Mouse (Mus musculus) gastrocnemius, adult 2 months (tissue): ENCODE data around the gene Ube2e1. TPM values are rescaled to one million over a fixed set of nuclear protein-coding genes. Genes with fewer than 3 reads are reported as not detected.

Experiments used
- DNase-seq: peaks from one replicate; pipeline ENCODE4 v3.0.0; 2022
- H3K27ac ChIP-seq: fragments of 200-600 bp; 2 replicates; pipeline ENCODE4 v1.8.1; 2022; ENCODE audit warnings: mild to moderate bottlenecking
- H3K4me3 ChIP-seq: fragments of 200-600 bp; 2 replicates; pipeline ENCODE4 v1.8.1; 2022; ENCODE audit warnings: mild to moderate bottlenecking, moderate library complexity
- CTCF ChIP-seq: fragments of 200-600 bp; IDR thresholded peaks from 2 replicates; pipeline ENCODE4 v1.8.1; 2022; ENCODE audit warnings: antibody characterized with exemption, mild to moderate bottlenecking, moderate library complexity
- intact Hi-C: fragments of 180-260 bp; cut with DNase I; formaldehyde crosslinking; loops from one replicate; pipeline ENCODE4 v1.15.1; 2025
- total RNA-seq, 2 experiments: library from RNA; stranded (reverse); gene quantifications; 2 replicates each; pipeline ENCODE4 v1.2.3; 2021

Gene Ube2e1
- total RNA-seq, 2 experiments from 2014 or later = 86.5 to 95.5 TPM

DNA sequence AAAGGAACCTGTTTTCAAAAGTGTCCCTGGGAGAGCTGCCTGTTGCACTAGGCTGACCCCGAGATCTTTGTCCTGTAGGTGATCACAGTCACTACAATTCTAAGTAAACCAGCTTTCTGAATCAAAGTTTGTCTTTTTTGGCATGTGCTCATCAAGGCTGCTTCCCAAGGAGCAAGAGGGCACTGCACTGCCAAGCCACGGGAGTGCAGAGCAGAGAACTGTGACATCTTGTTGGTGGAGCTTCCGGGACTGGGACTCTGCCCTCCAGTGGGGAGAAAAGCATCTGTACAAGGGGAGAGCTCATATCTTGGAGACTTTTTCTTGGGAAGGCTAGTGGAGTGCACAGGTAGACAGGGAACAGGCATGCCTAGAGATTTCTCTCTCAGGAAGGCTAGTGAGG lies 21.9 kb upstream of the Ube2e1 start:
- no peak overlapping the region for H3K27ac ChIP-seq
- no peak overlapping the region for H3K4me3 ChIP-seq
- DNase-seq = no peak
- intact Hi-C loops = no loop called here
- TF ChIP-seq CTCF = peak; percentile 19; the same call in 1 of the 2 replicates

DNA sequence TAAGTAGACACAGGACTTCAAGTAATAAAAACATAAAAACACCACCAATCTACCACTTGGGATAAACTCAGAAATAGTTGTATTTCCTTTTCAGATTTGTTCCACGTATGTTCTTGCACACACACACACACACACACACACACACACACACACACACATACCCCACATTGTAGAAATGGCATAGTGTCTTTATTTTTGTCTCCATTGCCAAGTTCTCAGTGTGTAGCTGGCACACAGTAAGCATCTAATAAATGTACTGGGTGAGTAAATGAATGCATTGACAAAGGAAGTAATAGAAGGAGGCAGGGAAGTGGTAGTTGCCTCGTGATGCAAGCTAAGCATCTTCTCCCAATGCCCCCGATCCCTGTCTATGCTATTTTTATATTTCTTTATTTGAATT lies 21.3 kb upstream of the Ube2e1 start:
- intact Hi-C loops = no loop called here
- Histone ChIP-seq H3K27ac (no peak overlapping the region), H3K4me3 (no peak overlapping the region)
- no peak for DNase-seq
- TF ChIP-seq CTCF = no peak

DNA sequence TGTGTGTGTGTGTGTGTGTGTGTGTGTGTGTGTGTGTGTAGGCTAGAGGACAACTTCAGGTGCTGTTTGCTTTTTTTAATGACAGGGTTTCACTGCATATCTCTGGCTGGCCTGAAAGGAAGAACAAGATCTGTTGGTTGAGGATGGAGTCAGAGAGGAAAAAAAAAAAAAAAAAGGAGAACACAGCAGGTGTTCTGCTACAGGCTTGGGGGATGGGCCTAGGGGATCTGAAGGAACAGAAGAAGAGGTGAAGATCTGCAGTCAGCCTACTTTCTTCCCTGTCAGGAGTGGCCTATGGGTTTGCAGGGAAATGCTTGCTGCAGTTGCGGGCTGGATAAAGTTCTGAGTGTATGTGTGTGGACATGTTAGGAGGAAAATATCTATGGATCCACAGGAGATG lies 19.0 kb upstream of the Ube2e1 start:
- H3K27ac ChIP-seq = no peak overlapping the region
- no peak overlapping the region for H3K4me3 ChIP-seq
- intact Hi-C loops = no loop called here
- no peak for TF ChIP-seq CTCF
- no peak for DNase-seq

DNA sequence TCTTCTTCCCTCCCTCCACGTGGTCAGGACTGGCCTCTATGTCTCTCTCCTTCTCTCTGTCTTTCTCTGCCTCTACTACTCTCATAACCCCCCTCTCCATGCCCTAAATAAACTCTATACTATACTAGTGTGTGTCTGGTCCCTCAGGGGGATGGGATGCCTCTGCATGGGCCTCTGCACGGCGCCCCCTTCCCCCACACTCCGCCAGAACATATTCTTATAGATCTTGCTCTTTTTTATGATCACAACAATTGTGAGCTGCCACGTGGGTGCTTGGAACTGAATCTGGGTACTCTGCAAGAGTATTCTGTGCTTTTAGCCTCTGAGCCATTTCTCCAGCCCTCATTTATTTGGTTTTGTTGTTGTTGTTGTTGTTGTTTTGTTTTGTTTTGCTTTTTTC lies 18.2 kb upstream of the Ube2e1 start:
- H3K4me3 ChIP-seq = no peak overlapping the region
- intact Hi-C loops = no loop called here
- no peak for DNase-seq
- H3K27ac ChIP-seq = no peak overlapping the region
- no peak for TF ChIP-seq CTCF

DNA sequence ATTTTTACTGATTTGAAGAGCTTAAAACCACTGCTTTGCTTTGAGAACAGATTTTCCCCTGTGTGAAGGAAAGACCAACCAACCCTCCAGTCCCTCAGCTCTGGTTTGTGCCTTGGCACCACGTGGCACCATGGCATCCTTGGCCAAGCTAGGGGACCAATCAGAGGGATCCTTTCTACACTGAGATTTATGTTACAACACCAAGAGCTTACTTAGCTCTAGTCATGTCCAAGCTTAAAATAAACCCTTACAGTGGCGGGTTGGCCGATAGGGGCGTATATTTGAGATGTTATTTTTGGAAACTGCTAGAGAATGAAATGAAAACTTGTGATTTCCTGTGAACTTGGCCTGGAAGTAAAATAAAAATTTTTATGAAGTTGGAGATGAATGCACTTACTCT lies 11.9 kb upstream of the Ube2e1 start:
- TF ChIP-seq CTCF = peak; percentile 45
- peak; percentile 80 for DNase-seq

DNA sequence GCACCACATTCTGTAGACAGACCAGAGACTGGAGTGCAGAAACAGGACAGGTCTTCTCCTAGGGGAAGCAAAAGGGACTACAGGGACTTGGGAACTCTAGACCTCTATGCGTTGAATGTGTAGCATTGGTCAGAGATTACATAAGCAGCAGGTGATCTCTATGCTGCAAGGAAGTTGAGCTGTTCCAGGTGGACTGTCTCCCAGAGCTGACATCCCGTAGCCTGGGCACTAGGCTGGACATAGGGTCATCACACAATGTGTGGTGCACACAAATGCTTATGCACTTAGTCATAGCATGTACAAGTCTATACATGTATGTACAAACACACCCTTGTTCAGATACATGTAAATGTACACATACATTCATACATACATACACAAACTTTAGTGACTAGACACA lies 11.1 kb upstream of the Ube2e1 start:
- DNase-seq = no peak
- intact Hi-C loops = no loop called here
- Histone ChIP-seq H3K4me3 (no peak overlapping the region), H3K27ac (peak overlapping the region; percentile 85; the same call in 1 of the 2 replicates)
- no peak for TF ChIP-seq CTCF

More for the DNA sequence above, 11.9 kb upstream of the Ube2e1 start:
- intact Hi-C loops = no loop called here
- Histone ChIP-seq H3K27ac (peak overlapping the region; percentile 85), H3K4me3 (no peak overlapping the region)

DNA sequence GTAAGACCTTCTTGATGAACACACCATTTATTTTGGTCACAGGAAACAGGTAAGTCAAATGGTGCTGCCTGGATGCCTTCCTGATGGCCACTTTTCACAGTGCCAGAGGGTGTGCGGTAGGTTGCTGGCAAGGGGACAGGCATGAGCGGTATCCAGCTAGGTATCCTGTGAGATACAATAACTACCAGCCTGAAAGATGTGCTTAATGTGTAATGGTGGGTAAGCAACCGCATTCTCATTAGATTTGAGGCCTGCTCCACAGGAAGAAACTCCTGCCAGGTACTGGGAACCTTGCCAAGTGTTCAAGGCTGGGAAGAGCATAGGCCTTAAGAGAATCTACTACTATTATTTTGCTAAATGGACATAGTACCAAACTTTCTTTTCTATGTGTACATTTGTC lies 9.4 kb upstream of the Ube2e1 start:
- Histone ChIP-seq H3K27ac (no peak overlapping the region), H3K4me3 (no peak overlapping the region)
- DNase-seq = peak; percentile 24
- TF ChIP-seq CTCF = no peak
- intact Hi-C loops = no loop called here

DNA sequence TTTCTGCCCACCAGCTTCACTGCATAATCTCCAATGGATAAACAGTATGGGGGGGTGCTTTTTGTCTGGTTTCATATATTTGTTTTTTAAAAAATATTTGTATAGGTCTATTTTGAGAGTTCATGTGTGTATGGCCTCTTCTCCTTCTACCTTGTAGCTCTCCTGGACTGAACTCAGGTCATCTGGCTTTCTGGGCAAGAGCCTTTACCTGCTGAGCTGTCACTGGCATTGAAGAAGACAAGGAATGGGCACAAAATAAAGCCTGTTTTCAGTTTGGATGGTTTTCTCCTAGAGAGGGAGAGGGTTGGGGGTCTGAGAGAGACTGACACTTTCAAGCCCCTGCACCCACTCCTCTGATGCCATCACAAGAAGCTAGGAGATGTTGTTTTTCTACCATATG lies 4.4 kb upstream of the Ube2e1 start:
- H3K27ac ChIP-seq = no peak overlapping the region
- no peak for DNase-seq
- TF ChIP-seq CTCF = no peak
- no peak overlapping the region for H3K4me3 ChIP-seq
- intact Hi-C loops = no loop called here

DNA sequence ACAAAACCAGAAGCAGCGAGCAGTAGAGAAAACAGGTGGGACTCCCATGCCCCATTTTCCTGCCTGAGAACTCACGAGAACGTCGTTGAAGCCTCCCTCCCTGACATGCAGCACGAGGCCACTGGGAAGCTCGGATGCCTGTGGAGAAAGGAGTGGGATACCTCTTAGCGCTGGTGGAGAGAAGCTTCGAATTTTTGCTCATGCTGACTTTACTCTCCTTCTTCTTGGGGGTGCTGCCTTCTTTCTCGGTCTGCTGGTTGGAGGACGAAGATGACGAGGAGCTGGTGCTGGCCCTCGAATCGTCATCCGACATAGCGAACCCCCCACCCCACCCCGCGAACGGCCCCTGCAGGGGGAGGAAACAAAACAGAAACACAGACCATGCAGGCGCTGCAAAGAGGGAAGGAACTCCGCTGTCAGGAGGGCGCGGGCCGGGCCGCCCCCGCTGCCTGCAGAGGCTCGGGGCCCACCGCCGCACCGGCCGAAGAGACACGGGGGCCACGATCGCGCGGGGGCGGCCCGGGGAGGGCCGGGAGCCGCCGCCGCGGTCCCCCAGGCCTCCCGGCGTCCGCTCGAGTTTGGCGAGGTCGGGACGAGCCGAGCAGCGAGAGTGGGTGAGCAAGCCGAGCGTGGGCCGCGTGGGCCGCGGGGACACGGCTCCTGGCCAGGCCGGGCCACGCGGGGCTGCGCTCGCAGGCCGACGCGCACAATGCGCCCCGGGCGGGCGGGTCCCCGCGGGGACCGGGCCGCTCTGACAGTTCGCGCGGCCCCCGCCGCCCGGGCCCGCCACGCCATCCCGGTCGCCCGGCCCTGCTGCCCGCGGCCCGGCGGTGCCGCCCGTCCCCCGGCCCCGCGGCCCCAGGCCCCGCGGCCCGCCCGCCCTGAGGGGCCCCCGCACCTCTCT lies 618 bp downstream of the Ube2e1 start:
- Histone ChIP-seq H3K4me3 (peak overlapping the region; percentile 91), H3K27ac (peak overlapping the region; percentile 90)
- TF ChIP-seq CTCF = no peak
- peak; percentile 54 for DNase-seq
- intact Hi-C loops = loop anchor here (2.0 kb wide), 1 partner anchor 60 kb away; the partner anchor contains the start of genes Nkiras1 and Rpl15

DNA sequence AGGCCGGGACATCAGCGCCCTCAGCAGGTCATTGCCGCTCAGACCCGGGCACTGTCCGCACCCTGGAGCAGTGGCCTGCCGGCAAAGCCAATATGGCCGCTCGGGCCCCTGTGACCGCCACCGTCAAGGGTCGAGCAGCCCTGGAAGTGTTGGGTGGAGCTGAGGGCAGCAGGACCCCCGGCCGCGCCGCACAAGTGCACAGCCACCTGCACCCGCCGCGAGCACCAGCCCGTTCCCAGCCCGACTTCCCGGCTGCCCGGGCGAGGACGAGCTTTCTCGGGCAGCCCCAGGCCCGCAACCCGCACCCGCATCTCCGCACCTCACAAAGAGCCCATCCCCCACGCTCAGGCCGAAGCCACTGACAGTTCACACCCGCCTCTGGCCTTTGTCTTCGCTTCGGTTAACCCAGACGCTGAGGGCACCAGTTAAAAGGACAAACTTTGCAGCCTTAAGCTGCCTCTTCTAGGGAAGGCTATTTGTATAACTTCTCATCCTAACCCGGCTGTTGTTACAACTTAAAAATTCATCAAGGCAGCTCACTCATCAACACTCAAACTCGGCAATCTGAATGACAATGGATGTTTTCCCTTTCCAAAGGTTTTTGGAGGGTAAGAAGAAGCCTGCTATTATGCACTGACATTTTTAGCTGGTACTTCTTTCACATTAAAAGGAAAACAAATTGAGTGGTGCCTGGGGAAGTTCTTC lies 4.5 kb downstream of the Ube2e1 start:
- intact Hi-C loops = no loop called here
- Histone ChIP-seq H3K27ac (peak overlapping the region; percentile 86), H3K4me3 (peak overlapping the region; percentile 74)
- DNase-seq = peak; percentile 63
- peak; percentile 38; the same call in 1 of the 2 replicates for TF ChIP-seq CTCF

DNA sequence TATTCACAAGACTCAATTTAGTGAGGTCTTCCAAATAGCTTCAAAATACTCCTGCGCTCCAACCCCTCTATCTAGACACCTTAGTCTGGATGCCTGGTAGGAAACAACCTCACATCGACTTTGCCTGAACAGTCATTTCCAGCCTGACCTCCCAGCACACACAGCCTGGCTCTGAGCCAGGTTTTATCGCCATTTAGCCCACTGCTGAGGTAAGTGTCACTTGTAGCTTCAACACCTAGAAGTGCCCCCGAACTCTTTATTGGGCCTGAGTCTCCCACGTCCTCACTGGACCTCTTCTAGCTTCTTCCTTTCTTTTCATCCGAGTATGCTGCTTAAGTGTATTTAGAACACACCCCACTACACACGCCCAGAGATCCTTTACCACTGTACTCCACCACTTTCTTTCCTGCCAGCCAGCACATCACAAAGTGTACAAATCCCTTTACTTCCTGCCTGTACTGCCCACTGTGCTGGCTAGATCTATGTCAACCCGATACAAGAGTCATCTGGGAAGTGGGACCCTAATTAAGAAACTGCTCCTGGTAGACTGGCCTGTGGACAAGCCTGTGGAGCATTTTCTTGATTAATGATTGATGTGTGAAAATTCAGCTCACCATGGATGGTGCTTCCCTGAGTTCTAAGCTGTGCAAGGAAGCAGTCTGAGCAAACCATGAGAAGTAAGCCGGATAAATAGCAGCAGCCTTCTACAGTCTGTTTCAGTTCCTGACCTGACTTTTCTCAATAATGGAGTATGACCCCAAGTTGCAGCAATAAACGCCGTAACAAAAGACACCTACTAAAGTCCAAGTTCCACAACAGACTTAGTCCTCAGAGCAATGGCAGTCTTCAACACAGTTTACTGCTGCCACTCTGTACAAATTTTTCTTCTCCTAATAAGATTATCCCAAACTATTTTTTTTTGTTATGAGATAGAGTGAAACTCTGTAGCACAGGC lies 13.9 kb downstream of the Ube2e1 start:
- no peak for DNase-seq
- Histone ChIP-seq H3K4me3 (no peak overlapping the region), H3K27ac (no peak overlapping the region)
- intact Hi-C loops = no loop called here
- no peak for TF ChIP-seq CTCF

DNA sequence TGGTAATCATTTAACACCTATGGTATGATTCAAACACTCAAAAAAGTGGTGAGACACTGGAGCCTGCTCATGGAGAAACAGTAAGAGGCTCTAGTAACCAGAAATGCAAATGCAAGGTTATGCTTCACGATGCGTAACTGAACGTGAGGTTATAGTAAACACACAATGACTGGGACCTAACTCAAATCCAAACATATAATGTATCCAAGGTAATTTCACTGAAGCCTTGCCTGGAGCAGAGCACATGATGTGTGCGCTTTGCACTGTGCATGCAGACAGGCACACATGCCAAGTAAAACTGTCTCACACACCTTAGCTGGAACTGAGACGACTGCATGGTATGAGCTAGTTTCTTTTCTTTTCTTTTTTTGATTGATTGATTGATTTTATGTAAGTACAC lies 27.5 kb downstream of the Ube2e1 start:
- Histone ChIP-seq H3K4me3 (peak overlapping the region; percentile 43; the same call in 1 of the 2 replicates), H3K27ac (peak overlapping the region; percentile 90)
- intact Hi-C loops = no loop called here
- TF ChIP-seq CTCF = no peak
- no peak for DNase-seq
